ENCODE assay signal across 8 mouse cellular contexts in the genomic region with DNA sequence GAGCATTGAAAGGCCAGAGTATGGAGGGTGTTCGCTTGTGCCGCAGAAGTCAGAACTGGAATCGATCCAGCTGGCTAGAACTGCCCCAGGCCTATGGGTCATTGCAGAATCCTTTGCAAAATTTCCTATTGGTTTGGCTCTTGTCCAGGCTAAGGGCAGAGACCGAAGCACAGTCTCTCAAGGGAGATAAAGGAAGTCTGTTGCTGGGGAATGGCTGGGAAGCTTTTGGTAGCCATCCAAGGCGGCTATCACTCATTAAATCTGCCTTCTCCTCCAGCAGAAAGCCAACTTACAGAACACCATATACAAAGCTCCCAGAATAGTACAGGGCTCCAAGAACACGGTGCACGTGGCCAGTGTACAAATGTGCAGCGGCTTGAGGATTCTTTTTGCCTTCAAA. TPM values are rescaled to one million over a fixed set of nuclear protein-coding genes. Genes with fewer than 3 reads are reported as not detected.
A peak's percentile ranks its signal among the peaks of the same experiment; 100 is the strongest.
DNase-seq lines count a peak whose midpoint lies in the region; ATAC-seq lines count a peak whose summit lies in the region.

No protein-coding gene starts in this region.

- H3K27me3 ChIP-seq in neural tube, embryonic 12.5 days (replicated peaks) = no peaks in the 10 kb centered on the region
- H3K27me3 ChIP-seq in heart, embryonic 14.5 days (ENCODE audit: control insufficient read depth, insufficient read depth, low read length) = no peaks in the 10 kb centered on the region

- no peak for DNase-seq in neural tube, embryonic 10.5 days (ENCODE audit: extremely low spot score, low spot score)
- peak; percentile 74 for DNase-seq in cerebellum, postnatal 14 days
- peak; percentile 92 for DNase-seq in kidney, postnatal 14 days
- peak; percentile 78 for DNase-seq in lung, postnatal 25 days (ENCODE audit: low spot score)
- DNase-seq in testis, postnatal 14 days (ENCODE audit: low spot score) = peak; percentile 66
- no peak for DNase-seq in urinary bladder, adult 2 months (ENCODE audit: low spot score)

- 63% methylated on average over 8 of the region's 8 CpGs for WGBS in neural tube, embryonic 12.5 days
- WGBS in heart, embryonic 14.5 days = 17% methylated on average over 8 of the region's 8 CpGs

- H3K4me1 ChIP-seq in neural tube, embryonic 12.5 days = peaks cover 13% of the 10 kb centered on the region
- H3K4me1 ChIP-seq in heart, embryonic 14.5 days (ENCODE audit: control insufficient read depth in 2 of 2, insufficient read depth in 2 of 2, low read length in 2 of 2) = peaks cover 18 to 33% of the 10 kb centered on the region in 2 experiments

- H3K4me3 ChIP-seq in neural tube, embryonic 12.5 days = no peak overlapping the region
- H3K4me3 ChIP-seq in heart, embryonic 14.5 days (ENCODE audit: control insufficient read depth in 1 of 2, insufficient read depth in 1 of 2, low read depth in 1 of 2, low read length in 2 of 2) = no peak overlapping the region

- no peaks in the 10 kb centered on the region for H3K9me3 ChIP-seq in neural tube, embryonic 12.5 days
- H3K9me3 ChIP-seq in heart, embryonic 14.5 days (ENCODE audit: control insufficient read depth, low read length) = no peaks in the 10 kb centered on the region

- no peak overlapping the region for H3K9ac ChIP-seq in neural tube, embryonic 12.5 days
- no peak overlapping the region for H3K9ac ChIP-seq in heart, embryonic 14.5 days (ENCODE audit: low read length)

- H3K36me3 ChIP-seq in neural tube, embryonic 12.5 days = no peaks in the 10 kb centered on the region
- H3K36me3 ChIP-seq in heart, embryonic 14.5 days (ENCODE audit: control insufficient read depth, insufficient read depth, low read length) = no peaks in the 10 kb centered on the region

- H3K27ac ChIP-seq in neural tube, embryonic 12.5 days = peak overlapping the region; percentile 26; the same call in 1 of the 2 replicates
- peak overlapping the region; percentile 76 to 79 for H3K27ac ChIP-seq in heart, embryonic 14.5 days (replicated peaks in 1 of 2; ENCODE audit: control insufficient read depth in 1 of 2, insufficient read depth in 1 of 2, low read depth in 2 of 2, low read length in 2 of 2)

- ATAC-seq in neural tube, embryonic 12.5 days (ENCODE audit: low FRiP score, low read depth) = no peak
- ATAC-seq in heart, embryonic 14.5 days (ENCODE audit: insufficient number of reproducible peaks, insufficient read depth, low FRiP score, low read depth) = no peak

- H3K4me2 ChIP-seq in neural tube, embryonic 12.5 days (replicated peaks) = peak overlapping the region; percentile 56
- peak overlapping the region; percentile 67 for H3K4me2 ChIP-seq in heart, embryonic 14.5 days (ENCODE audit: low read length)

RNA-seq across cellular contexts. Expression of gene Tnrc6b, which starts 4.0 kb away (rescaled TPM):
- polyA plus RNA-seq in neural tube, embryonic 12.5 days (2016; fragmentation: Nextera tagmentation; extraction: Ambion mirVana) = 42.9 and 49.3 TPM in 2 replicates
- 15.4 and 17.0 TPM in 2 replicates for polyA plus RNA-seq in heart, embryonic 14.5 days (2014; fragmentation: Nextera tagmentation; extraction: Ambion mirVana)
- 7.8 and 12.6 TPM in 2 replicates for polyA plus RNA-seq in urinary bladder, adult 2 months (2012; rRNA removed)

RNA-seq across cellular contexts. Expression of gene Fam83f, which starts 35.4 kb away (rescaled TPM):
- 0.29 and 0.57 TPM in 2 replicates for polyA plus RNA-seq in neural tube, embryonic 12.5 days (2016; fragmentation: Nextera tagmentation; extraction: Ambion mirVana)
- 0.07 TPM in 2 replicates for polyA plus RNA-seq in heart, embryonic 14.5 days (2014; fragmentation: Nextera tagmentation; extraction: Ambion mirVana)
- polyA plus RNA-seq in urinary bladder, adult 2 months (2012; rRNA removed) = 18.5 and 19.9 TPM in 2 replicates

Comparison
In these comparisons a context has a peak if more than half of its experiments do, and no peak if none do; other contexts are left out.
1. DNase-seq: peak in cerebellum, postnatal 14 days (2 of 2), kidney, postnatal 14 days (single experiment), lung, postnatal 25 days (single experiment) and testis, postnatal 14 days (single experiment); none in neural tube, embryonic 10.5 days (single experiment) and urinary bladder, adult 2 months (single experiment).
2. RNA of gene Fam83f, which starts 35.4 kb away (polyA plus RNA-seq): 18.5 to 19.9 TPM in urinary bladder, adult 2 months; 0.29 to 0.57 TPM in neural tube, embryonic 12.5 days and 0.07 TPM in heart, embryonic 14.5 days; every median in the first group is over 10 times any median in the second.